Mouse (Mus musculus) heart, postnatal 14 days (tissue): Measurements from ENCODE around the gene Vmn1r122. TPM values are rescaled to one million over a fixed set of nuclear protein-coding genes. Genes with fewer than 3 reads are reported as not detected.
"Not testable (repeated sequence)": the region's sequence is repeated elsewhere in the genome, so short reads cannot be mapped to it uniquely, and the experiment has no call there.

Experiments used
- DNase-seq, 2 experiments: peaks; one replicate each; pipeline ENCODE4 v3.0.0; 2021 to 2022
- intact Hi-C: fragments of 180-260 bp; cut with DNase I; formaldehyde crosslinking; loops from one replicate; pipeline ENCODE4 v1.15.1; 2025
- long read RNA-seq, 2 experiments: library from polyadenylated mRNA; stranded (forward); transcript quantifications; one replicate each; pipeline ENCODE4 v2.0.0; 2021
- total RNA-seq, 2 experiments: library from RNA; stranded (reverse); gene quantifications; 2 replicates each; pipeline ENCODE4 v1.2.3; 2021

Gene Vmn1r122
- not detected for total RNA-seq
- long read RNA-seq, experiment 1, result 0 reads
- long read RNA-seq, experiment 2, result 0 reads

DNA sequence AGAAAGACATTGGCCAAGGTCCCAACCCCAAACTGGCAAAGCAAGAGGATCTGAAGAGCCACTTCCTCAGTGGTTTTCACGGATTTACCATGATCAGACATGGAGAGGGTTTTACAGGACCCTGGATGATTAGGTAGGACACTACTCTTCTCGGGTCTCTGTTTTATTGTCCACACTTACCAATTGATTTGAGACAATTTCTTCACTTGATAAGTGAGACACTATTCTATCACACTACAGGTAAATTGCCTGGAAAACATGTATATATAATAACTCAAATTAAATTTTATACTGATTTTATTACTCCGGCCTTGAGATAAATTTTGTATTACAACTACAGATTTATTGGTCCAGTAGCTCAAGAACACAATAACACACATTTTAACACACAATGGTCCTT is at the start of gene Vmn1r122:
Gene Vmn1r122 (minus strand): TSS at position 101 of the 400 bp plus-strand sequence.
- intact Hi-C loops, DNase-seq: not testable (repeated sequence)

DNA sequence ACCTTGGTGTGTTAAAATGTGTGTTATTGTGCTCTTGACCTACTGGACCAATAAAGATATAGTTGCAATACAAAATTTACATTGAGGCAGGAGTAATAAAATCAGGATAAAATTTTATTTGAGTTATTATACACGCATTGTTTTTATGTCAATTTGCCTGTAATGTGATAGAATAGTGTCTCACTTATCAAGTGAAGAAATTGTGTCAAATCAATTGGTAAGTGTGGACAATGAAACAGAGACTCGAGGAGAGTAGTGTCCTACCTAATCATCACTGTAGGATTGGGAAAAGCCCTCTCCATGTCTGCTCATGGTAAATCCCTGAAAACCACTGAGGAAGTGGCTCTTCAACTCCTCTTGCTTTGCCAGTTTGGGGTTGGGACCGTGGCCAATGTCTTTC is 28.0 kb upstream of the Vmn1r122 start, which contains the start of gene Vmn1r123:
Gene Vmn1r123 (plus strand): TSS at position 301 of the 400 bp plus-strand sequence.
- intact Hi-C loops, DNase-seq: not testable (repeated sequence)

DNA sequence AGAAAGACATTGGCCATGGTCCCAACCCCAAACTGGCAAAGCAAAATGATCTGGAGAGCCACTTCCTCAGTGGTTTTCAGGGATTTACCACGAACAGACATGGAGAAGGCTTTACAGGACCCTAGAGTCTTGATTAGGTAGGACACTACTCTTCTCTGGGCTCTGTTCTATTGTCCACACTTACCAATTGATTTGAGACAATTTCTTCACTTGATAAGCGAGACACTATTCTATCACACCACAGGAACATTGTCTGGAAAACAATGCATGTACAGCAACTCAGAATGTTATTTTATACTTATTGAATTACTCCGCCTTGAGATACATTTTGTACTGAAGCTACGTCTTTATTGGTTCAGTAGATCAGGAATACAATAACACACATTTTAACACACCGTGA is 35.5 kb downstream of the Vmn1r122 start, which contains the start of gene Vmn1r121:
Gene Vmn1r121 (minus strand): TSS at position 101 of the 400 bp plus-strand sequence.
- DNase-seq, intact Hi-C loops: not testable (repeated sequence)

Other genes starting within 250 kb of the Vmn1r122 start
- not detected for gene Vmn1r118, start 221.8 kb downstream of the Vmn1r122 start, total RNA-seq
- not detected for gene Vmn1r119, start 121.7 kb downstream of the Vmn1r122 start, total RNA-seq
- not detected for gene Vmn1r120, start 80.3 kb downstream of the Vmn1r122 start, total RNA-seq
- not detected for gene Vmn1r121, start 35.6 kb downstream of the Vmn1r122 start, total RNA-seq
- gene Vmn1r123, start 28.1 kb upstream of the Vmn1r122 start, total RNA-seq, result not detected
- gene Gm5157, start 56.3 kb upstream of the Vmn1r122 start, total RNA-seq, result not detected
- gene Vmn1r124, start 126.5 kb upstream of the Vmn1r122 start, total RNA-seq, result not detected
- gene Vmn1r125, start 138.1 kb upstream of the Vmn1r122 start, total RNA-seq, result not detected
- not detected for gene Vmn1r126, start 167.3 kb upstream of the Vmn1r122 start, total RNA-seq
- not detected for gene Vmn1r127, start 185.7 kb upstream of the Vmn1r122 start, total RNA-seq
- not detected for gene Vmn1r128, start 215.2 kb upstream of the Vmn1r122 start, total RNA-seq
- gene Vmn1r129, start 227.2 kb upstream of the Vmn1r122 start, total RNA-seq, result not detected